Mouse (Mus musculus): ENCODE measurements at regions not wholly inside any gene's neighbourhood (a gene's known extent, or its start where the extent isn't known, plus 50 kb on each side); places are given as distances from the start of the nearest gene placed in this dataset.

DNA sequence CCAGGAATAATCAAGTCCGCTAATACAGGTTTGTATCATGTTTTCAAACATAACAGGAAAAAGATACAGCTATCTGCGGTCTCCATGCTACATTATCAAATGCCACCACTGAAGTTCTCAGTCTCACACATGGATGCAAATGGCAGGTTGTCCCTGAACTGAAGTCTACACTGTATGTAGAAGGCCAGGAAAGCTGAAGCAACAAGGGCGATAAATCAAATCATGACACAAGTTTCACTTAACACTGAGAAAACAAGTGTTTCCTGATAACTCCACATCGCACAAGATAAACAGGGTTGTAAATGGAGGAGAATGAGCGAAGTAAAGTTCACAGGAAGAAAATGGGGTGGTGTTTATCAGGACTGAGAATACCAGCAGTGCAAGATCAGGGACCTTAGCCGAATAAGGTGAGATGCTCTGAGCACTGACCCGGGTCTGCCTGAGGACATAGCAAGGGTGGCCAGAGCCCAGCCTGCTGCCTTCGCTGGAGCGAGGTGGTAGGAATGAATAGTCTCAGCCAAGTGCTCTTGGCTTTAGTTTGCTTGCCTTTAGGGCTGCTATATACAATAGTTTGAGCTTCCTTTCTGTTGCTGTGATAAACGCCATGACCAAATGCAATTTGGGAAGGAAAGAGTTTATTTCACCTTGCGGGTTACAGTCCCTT lies 196.3 kb upstream of the Nfe2l3 start:
- dilution Hi-C loops (cut with MboI; ENCODE audit: extremely low pct_ligation_motif_present, extremely low pct_unique_long_range_greater_than_20kb, low sequenced_read_pairs) (no loop called here), in situ Hi-C loops (cut with MboI; ENCODE audit: low pct_ligation_motif_present, low pct_unique_long_range_greater_than_20kb, low sequenced_read_pairs) (no loop called here)
- Histone ChIP-seq H3K27me3 (replicated peaks) (no peaks in the 10 kb centered on the region), H3K79me2 (replicated peaks; ENCODE audit: control insufficient read depth, extremely low read depth, insufficient read depth, poor library complexity, severe bottlenecking) (no peaks in the 10 kb centered on the region), H3K4me2 (ENCODE audit: insufficient read depth, low read depth, poor library complexity, severe bottlenecking) (no peak overlapping the region), H3K4me1 (ENCODE audit: control insufficient read depth in 1 of 2, insufficient read depth in 2 of 2) (no peaks in the 10 kb centered on the region), H3K4me3 (replicated peaks in 1 of 3; ENCODE audit: low read depth in 2 of 3, low read length in 2 of 3, poor library complexity in 1 of 3) (no peak overlapping the region), H3K9me3 (replicated peaks; ENCODE audit: low read length) (peaks cover 5% of the 10 kb centered on the region), H3K9ac (ENCODE audit: insufficient read depth, low read depth) (no peak overlapping the region), H3K27ac (ENCODE audit: insufficient read depth, low read depth) (no peak overlapping the region), H3K36me3 (replicated peaks in 1 of 2; ENCODE audit: control insufficient read depth in 1 of 2, insufficient read depth in 1 of 2, low read length in 1 of 2) (no peaks in the 10 kb centered on the region)
- DNase-seq (ENCODE audit: extremely low read depth) = no peak
- TF ChIP-seq GABPA (IDR thresholded peaks at IDR 0.05; ENCODE audit: insufficient replicate concordance, low read depth, low read length) (no peak), CTCF (conservative IDR thresholded peaks at IDR 0.05 in 1 of 2, IDR thresholded peaks at IDR 0.05 in 1 of 2; ENCODE audit: low read depth in 2 of 2, low read length in 2 of 2) (no peak), TCF12 (IDR thresholded peaks at IDR 0.05; ENCODE audit: low read depth, low read length) (no peak), USF1 (IDR thresholded peaks at IDR 0.05; ENCODE audit: low read depth, low read length) (no peak), NELFE (IDR thresholded peaks at IDR 0.05; ENCODE audit: low read depth, low read length) (no peak), RAD21 (IDR thresholded peaks at IDR 0.05; ENCODE audit: low read depth, low read length) (no peak), BHLHE40 (IDR thresholded peaks at IDR 0.05; ENCODE audit: low read depth, low read length) (no peak), EP300 (IDR thresholded peaks at IDR 0.05; ENCODE audit: low read length) (no peak), E2F4 (IDR thresholded peaks at IDR 0.05; ENCODE audit: insufficient replicate concordance, low read depth, low read length) (no peak), UBTF (IDR thresholded peaks at IDR 0.05; ENCODE audit: low read depth, low read length) (no peak), MAX (IDR thresholded peaks at IDR 0.05; ENCODE audit: low read length) (no peak), TBP (conservative IDR thresholded peaks at IDR 0.05; ENCODE audit: low read depth, low read length) (no peak)

GRCm38 (mm10) chr6:51240039-51240438 lies 192.4 kb upstream of the Nfe2l3 start:
- H3K79me2 ChIP-seq (replicated peaks; ENCODE audit: control insufficient read depth, extremely low read depth, insufficient read depth, poor library complexity, severe bottlenecking) = no peaks in the 10 kb centered on the region
- no peaks in the 10 kb centered on the region for H3K27me3 ChIP-seq (replicated peaks)
- TF ChIP-seq JUND (conservative IDR thresholded peaks at IDR 0.05; ENCODE audit: low read depth, low read length) (no peak), ELF1 (IDR thresholded peaks at IDR 0.05; ENCODE audit: low read depth, low read length) (no peak), MEF2A (IDR thresholded peaks at IDR 0.05; ENCODE audit: borderline replicate concordance, low read depth, low read length) (no peak), POLR2AphosphoS2 (IDR thresholded peaks at IDR 0.05; ENCODE audit: low read depth, low read length) (no peak), ZKSCAN1 (IDR thresholded peaks at IDR 0.05; ENCODE audit: borderline replicate concordance, low read depth, low read length) (no peak), NELFE (IDR thresholded peaks at IDR 0.05; ENCODE audit: low read depth, low read length) (no peak), ZC3H11A (IDR thresholded peaks at IDR 0.05; ENCODE audit: low read depth, low read length) (no peak), JUN (IDR thresholded peaks at IDR 0.05; ENCODE audit: insufficient read depth, low read depth, low read length) (no peak)
- H3K9ac ChIP-seq (ENCODE audit: insufficient read depth, low read depth) = no peak overlapping the region
- H3K4me3 ChIP-seq (replicated peaks in 1 of 3; ENCODE audit: low read depth in 2 of 3, low read length in 2 of 3, poor library complexity in 1 of 3) = no peak overlapping the region
- dilution Hi-C loops (cut with MboI; ENCODE audit: extremely low pct_ligation_motif_present, extremely low pct_unique_long_range_greater_than_20kb, low sequenced_read_pairs) = no loop called here
- no peak overlapping the region for H3K4me2 ChIP-seq (ENCODE audit: insufficient read depth, low read depth, poor library complexity, severe bottlenecking)
- no peak for DNase-seq (ENCODE audit: extremely low read depth)
- peaks cover 11% of the 10 kb centered on the region for H3K9me3 ChIP-seq (replicated peaks; ENCODE audit: low read length)
- H3K4me1 ChIP-seq (ENCODE audit: control insufficient read depth in 1 of 2, insufficient read depth in 2 of 2) = no peaks in the 10 kb centered on the region
- no peaks in the 10 kb centered on the region for H3K36me3 ChIP-seq (replicated peaks in 1 of 2; ENCODE audit: control insufficient read depth in 1 of 2, insufficient read depth in 1 of 2, low read length in 1 of 2)
- H3K27ac ChIP-seq (ENCODE audit: insufficient read depth, low read depth) = no peak overlapping the region
- in situ Hi-C loops (cut with MboI; ENCODE audit: low pct_ligation_motif_present, low pct_unique_long_range_greater_than_20kb, low sequenced_read_pairs) = no loop called here
